Mouse (Mus musculus): ENCODE data around the gene P2ry6.

DNA sequence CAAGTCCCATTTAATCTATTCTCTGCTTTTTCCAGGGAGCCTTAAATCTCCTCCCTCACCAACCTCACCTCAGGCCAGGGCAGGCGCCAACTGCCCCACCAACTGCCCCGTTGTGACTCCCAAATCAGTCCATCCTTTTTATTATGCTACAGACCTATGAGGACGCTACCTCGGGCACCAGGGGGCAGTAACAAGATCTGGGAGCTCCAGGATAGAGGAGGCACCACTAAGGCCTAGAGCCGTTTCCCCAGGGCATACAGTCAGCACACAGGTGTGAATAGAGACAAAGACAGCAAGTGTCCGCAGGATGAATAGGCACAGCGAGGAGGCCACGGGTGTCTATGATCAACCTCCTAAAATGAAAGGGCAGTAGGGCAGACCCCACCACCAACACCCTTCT, 65.9 kb downstream of the P2ry6 start:
- no peak for TF ChIP-seq GATA1 (IDR thresholded peaks at IDR 0.05; ENCODE audit: borderline replicate concordance, low read length)
- TF ChIP-seq FLI1 (IDR thresholded peaks at IDR 0.05; ENCODE audit: low read length) = no peak

Data from megakaryocyte, embryonic 14.5 days (primary cell).